7 mouse cellular contexts compared by ENCODE assay signal in genomic region chr7:46838891-46839302, GRCm38 (mm10). TPM values are rescaled to one million over a fixed set of nuclear protein-coding genes. Genes with fewer than 3 reads are reported as not detected.
DNase-seq lines count a peak whose midpoint lies in the region.

No protein-coding gene starts in this region.

- peak; percentile 89 for DNase-seq in ZHBTc4 (ENCODE audit: low read depth, low spot score)
- peak; percentile 79 to 82 for DNase-seq in cerebellum, postnatal 25 days
- peak; percentile 66 for DNase-seq in gastrocnemius, postnatal 10 days
- peak; percentile 86 for DNase-seq in induced T-regulatory cell, adult 2 months (ENCODE audit: low read depth)
- DNase-seq in left cerebral cortex, adult 8-10 months (ENCODE audit: low spot score in 2 of 2), result peak; percentile 59 to 89
- DNase-seq in right cerebral cortex, postnatal 10 days (ENCODE audit: low spot score in 2 of 2), result peak; percentile 90 to 96

- no peaks in the 10 kb centered on the region for H3K79me2 ChIP-seq in macrophage (ENCODE audit: inconsistent target)

- no peaks in the 10 kb centered on the region for H3K36me3 ChIP-seq in macrophage (ENCODE audit: inconsistent target)

- WGBS in macrophage (ENCODE audit: missing documents), result 5% methylated on average over 8 of the region's 8 CpGs

- no peak overlapping the region; the same call in 1 of the 2 replicates for H3K4me3 ChIP-seq in macrophage (ENCODE audit: inconsistent target)

- H3K27ac ChIP-seq in macrophage, result peak overlapping the region; percentile 81

RNA-seq across cellular contexts. Expression of gene Ldha, which starts 2.4 kb away (rescaled TPM):
- total RNA-seq in gastrocnemius, postnatal 10 days (2021), result 1,000 to 10,000 TPM; 1,967 to 2,342 TPM
- 100 to 1,000 TPM; 313 to 352 (median 334) TPM for total RNA-seq in left cerebral cortex, adult 8-10 months (2022)
- 100 to 1,000 TPM in 4 of 26 experiments, 10 to 100 TPM in 22; 28.3 to 140 (median 69.6) TPM for total RNA-seq in macrophage (2018; cell fraction: chromatin; rRNA removed)
- 100 to 1,000 TPM; 342 to 466 (median 395) TPM for total RNA-seq in macrophage (2018; cell fraction: cytosol; rRNA removed)
- total RNA-seq in macrophage (2018; cell fraction: nucleus; rRNA removed), result 100 to 1,000 TPM in 25 of 26 experiments, 10 to 100 TPM in 1; 83.2 to 291 (median 163) TPM
- polyA plus RNA-seq in macrophage (2018), result 352 to 860 TPM (median 417 TPM) in 3 replicates

RNA-seq across cellular contexts. Expression of gene Ldhc, which starts 22.1 kb away (rescaled TPM):
- total RNA-seq in gastrocnemius, postnatal 10 days (2021), result not detected
- not detected for total RNA-seq in left cerebral cortex, adult 8-10 months (2022)
- total RNA-seq in macrophage (2018; cell fraction: chromatin; rRNA removed), result not detected
- not detected for total RNA-seq in macrophage (2018; cell fraction: cytosol; rRNA removed)
- not detected for total RNA-seq in macrophage (2018; cell fraction: nucleus; rRNA removed)
- polyA plus RNA-seq in macrophage (2018), result not detected in 3 replicates

RNA-seq across cellular contexts. Expression of gene Gtf2h1, which starts 43.0 kb away (rescaled TPM):
- total RNA-seq in gastrocnemius, postnatal 10 days (2021), result 10 to 100 TPM; 18.3 to 23.4 TPM
- 10 to 100 TPM; 35.7 to 41.7 (median 37.8) TPM for total RNA-seq in left cerebral cortex, adult 8-10 months (2022)
- total RNA-seq in macrophage (2018; cell fraction: chromatin; rRNA removed), result 10 to 100 TPM; 33.1 to 80.2 (median 55.2) TPM
- 10 to 100 TPM; 42.8 to 68.4 (median 52.3) TPM for total RNA-seq in macrophage (2018; cell fraction: cytosol; rRNA removed)
- total RNA-seq in macrophage (2018; cell fraction: nucleus; rRNA removed), result 10 to 100 TPM; 32.7 to 63.1 (median 45.6) TPM
- polyA plus RNA-seq in macrophage (2018), result 41.4 to 101 TPM (median 42.4 TPM) in 3 replicates

RNA-seq across cellular contexts. Expression of gene Hps5, which starts 43.0 kb away (rescaled TPM):
- total RNA-seq in gastrocnemius, postnatal 10 days (2021), result 10 to 100 TPM; 12.1 to 16.0 TPM
- 10 to 100 TPM; 13.8 to 19.3 (median 16.5) TPM for total RNA-seq in left cerebral cortex, adult 8-10 months (2022)
- total RNA-seq in macrophage (2018; cell fraction: chromatin; rRNA removed), result 100 to 1,000 TPM in 12 of 26 experiments, 10 to 100 TPM in 14; 23.0 to 137 (median 96.7) TPM
- total RNA-seq in macrophage (2018; cell fraction: cytosol; rRNA removed), result 10 to 100 TPM; 15.7 to 33.8 (median 24.0) TPM
- 10 to 100 TPM; 23.1 to 91.3 (median 62.5) TPM for total RNA-seq in macrophage (2018; cell fraction: nucleus; rRNA removed)
- 16.3 to 29.8 TPM (median 23.7 TPM) in 3 replicates for polyA plus RNA-seq in macrophage (2018)

Comparison
In these comparisons a context has a peak if more than half of its experiments do, and no peak if none do; other contexts are left out.
1. RNA of gene Ldha, which starts 2.4 kb away (total RNA-seq): 1,967 to 2,342 TPM in gastrocnemius, postnatal 10 days; 313 to 352 TPM in left cerebral cortex, adult 8-10 months; every median in the first group is over 4 times any median in the second.
2. Peak in every context shown above with its lines, with median percentiles within 50 percentile points of each other: DNase-seq.